Mouse (Mus musculus): ENCODE measurements around the gene Gm49369. TPM values are rescaled to one million over a fixed set of nuclear protein-coding genes. Genes with fewer than 3 reads are reported as not detected.

Gene Gm49369
- total RNA-seq (2023): 3.8 TPM

DNA sequence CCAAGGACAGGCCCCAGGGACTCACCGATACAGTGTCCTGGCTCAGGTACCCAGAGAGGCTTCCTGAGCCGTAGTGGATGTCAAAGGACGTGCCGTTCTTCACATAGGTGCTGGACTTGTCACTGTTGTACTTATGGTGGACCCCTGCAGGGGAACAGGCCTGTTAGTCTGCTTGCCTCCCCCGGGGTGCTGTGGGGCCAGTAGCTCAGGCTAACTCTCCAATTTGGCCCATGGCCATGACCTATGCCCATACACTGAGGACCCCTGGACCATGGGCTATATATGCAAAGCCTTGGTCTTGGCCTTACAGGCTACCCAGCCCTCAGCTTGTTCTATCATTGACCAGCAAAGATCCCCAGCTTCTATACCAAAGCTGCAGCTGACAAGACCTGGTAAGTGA lies at the start of gene Gm49369:
Gene Gm49369 (minus strand): TSS at position 101 of the 400 bp plus-strand sequence.

DNA sequence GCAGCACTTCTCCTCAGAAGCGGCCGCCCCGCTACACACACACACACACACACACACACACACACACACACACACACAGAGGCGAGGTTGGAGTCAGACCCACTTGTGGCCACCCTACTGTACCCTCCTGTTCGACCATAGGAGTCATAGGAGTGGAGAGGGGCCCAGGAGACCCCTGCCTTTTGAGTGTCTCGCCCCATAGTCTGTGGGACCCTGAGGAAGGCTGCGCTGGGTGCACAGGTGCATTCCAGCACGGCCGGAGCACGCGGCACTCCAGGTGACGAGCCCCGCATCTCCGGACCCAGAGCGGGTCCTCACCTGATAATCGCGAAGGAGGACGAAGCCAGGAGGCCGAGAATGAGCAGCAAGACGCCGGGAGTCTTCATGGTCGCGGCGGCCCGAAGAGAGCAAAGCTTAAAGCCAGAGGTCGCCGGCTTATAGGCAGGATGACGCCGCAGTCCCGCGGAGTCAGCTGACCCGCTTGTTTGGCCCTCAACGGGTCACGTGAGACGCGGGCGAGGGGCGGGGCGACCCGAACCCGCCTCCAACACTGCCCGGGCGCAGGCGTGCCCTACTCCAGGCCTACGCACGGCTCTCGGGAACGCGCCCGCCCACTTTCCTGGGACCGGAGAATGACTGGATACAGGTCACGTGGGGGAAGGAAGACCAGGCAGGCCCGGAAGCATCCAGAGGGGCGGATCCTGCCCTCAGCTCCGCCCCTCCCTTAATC lies 5.1 kb upstream of the Gm49369 start, which contains the start of gene Ctsd:
Gene Ctsd (minus strand): TSS at position 620 of the 730 bp plus-strand sequence.

DNA sequence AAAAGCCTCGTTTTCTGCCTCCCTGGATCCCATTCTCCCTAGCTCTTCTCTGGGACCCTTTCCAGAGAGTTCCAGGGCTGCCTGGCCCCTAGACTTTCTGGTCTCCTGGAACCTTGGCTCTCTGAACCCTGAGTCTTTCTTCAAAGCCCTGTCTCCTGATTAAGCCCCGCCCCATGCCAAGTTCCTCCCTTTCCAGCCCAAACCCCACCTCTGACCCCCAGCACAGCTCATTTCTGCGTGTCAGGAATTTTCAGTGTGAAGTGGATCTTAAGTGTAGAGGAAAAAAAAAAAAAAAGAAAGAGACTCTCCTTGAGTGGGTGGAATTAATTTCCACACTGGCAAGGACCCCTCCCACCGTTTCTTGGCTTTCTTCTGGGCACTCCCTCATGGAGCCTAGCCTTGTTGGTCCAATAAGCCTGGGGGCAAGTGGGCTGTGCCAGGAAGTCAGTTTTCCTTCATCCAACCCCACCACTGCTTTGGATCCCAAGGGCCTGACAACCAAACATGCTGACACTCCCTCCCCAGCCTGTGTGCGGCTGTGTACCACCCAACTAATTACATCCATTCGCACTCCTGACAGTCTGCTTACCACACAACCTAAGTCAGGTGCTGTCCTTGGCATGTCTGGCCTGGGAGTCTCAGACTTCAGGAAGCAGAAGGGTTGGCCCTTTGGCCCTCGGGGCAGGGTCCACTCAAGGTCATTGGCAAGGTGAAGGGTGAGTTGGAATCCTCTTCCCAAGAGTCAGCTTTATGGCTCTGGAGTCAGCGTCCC lies 8.6 kb downstream of the Gm49369 start, which contains the start of gene Ifitm10:
Gene Ifitm10 (minus strand): TSS at position 113 of the 772 bp plus-strand sequence.

Other genes starting within 250 kb of the Gm49369 start
- gene Gm39115, start 246.6 kb downstream of the Gm49369 start, total RNA-seq (2023): not detected
- gene Gm45337, start 238.1 kb downstream of the Gm49369 start, total RNA-seq (2023): not detected
- gene Gm29735, start 225.6 kb downstream of the Gm49369 start, total RNA-seq (2023): not detected
- not detected for gene Gm4553, start 216.9 kb downstream of the Gm49369 start, total RNA-seq (2023)
- gene Krtap5-2, start 206.7 kb downstream of the Gm49369 start, total RNA-seq (2023): not detected
- not detected for gene Gm10153, start 192.3 kb downstream of the Gm49369 start, total RNA-seq (2023)
- not detected for gene Krtap5-3, start 181.3 kb downstream of the Gm49369 start, total RNA-seq (2023)
- gene Gm7579, start 170.8 kb downstream of the Gm49369 start, total RNA-seq (2023): not detected
- gene Krtap5-5, start 152.7 kb downstream of the Gm49369 start, total RNA-seq (2023): not detected
- gene Gm40460, start 141.6 kb downstream of the Gm49369 start, total RNA-seq (2023): not detected
- gene Gm2431, start 124.3 kb downstream of the Gm49369 start, total RNA-seq (2023): not detected
- gene Gm4559, start 108.3 kb downstream of the Gm49369 start, total RNA-seq (2023): not detected
- not detected for gene Krtap5-1, start 85.5 kb downstream of the Gm49369 start, total RNA-seq (2023)
- gene Krtap5-4, start 79.1 kb downstream of the Gm49369 start, total RNA-seq (2023): not detected
- gene Ifitm10, start 8.9 kb downstream of the Gm49369 start, total RNA-seq (2023): 4.6 TPM
- gene Ctsd, start 5.4 kb upstream of the Gm49369 start, total RNA-seq (2023): 184 TPM
- gene Syt8, start 52.2 kb upstream of the Gm49369 start, total RNA-seq (2023): not detected
- not detected for gene Tnni2, start 59.1 kb upstream of the Gm49369 start, total RNA-seq (2023)
- 467 TPM for gene Lsp1, start 78.1 kb upstream of the Gm49369 start, total RNA-seq (2023)
- 20.3 TPM for gene Tnnt3, start 116.2 kb upstream of the Gm49369 start, total RNA-seq (2023)
- 21.4 TPM for gene Mrpl23, start 150.0 kb upstream of the Gm49369 start, total RNA-seq (2023)

Measured in CD4-positive naive resting alpha-beta T cell, adult 76 days (primary cell).